Mouse (Mus musculus): ENCODE measurements around the gene Nfix. TPM values are rescaled to one million over a fixed set of nuclear protein-coding genes. Genes with fewer than 3 reads are reported as not detected.

Gene Nfix
- polyA plus RNA-seq, 1 experiment = 98.5 TPM

- no peak for DNase-seq
- Histone ChIP-seq H3K4me3 (replicated peaks; ENCODE audit: insufficient read depth, low read depth, low read length) (no peak overlapping the region), H3K4me1 (ENCODE audit: control insufficient read depth, insufficient read depth, low read length) (peaks cover 13% of the 10 kb centered on the region), H3K27me3 (ENCODE audit: control insufficient read depth, insufficient read depth, low read length) (no peaks in the 10 kb centered on the region), H3K27ac (ENCODE audit: insufficient read depth, low read length) (no peak overlapping the region)
- 93% methylated on average over 5 of the region's 5 CpGs for WGBS
- TF ChIP-seq POLR2A (IDR thresholded peaks at IDR 0.05; ENCODE audit: borderline replicate concordance, insufficient read depth, low read length) = no peak
- no peak for TF ChIP-seq CTCF (IDR thresholded peaks at IDR 0.05; ENCODE audit: borderline replicate concordance, insufficient read depth, low read depth, low read length)
These were observed 101.9 kb downstream of the Nfix start for GRCm38 (mm10) chr8:84698288-84698687.

GRCm38 (mm10) chr8:84697166-84698130, 102.7 kb downstream of the Nfix start:
- 70% methylated on average over 14 of the region's 14 CpGs for WGBS
- Histone ChIP-seq H3K27me3 (ENCODE audit: control insufficient read depth, insufficient read depth, low read length) (no peaks in the 10 kb centered on the region), H3K27ac (ENCODE audit: insufficient read depth, low read length) (no peak overlapping the region), H3K4me3 (replicated peaks; ENCODE audit: insufficient read depth, low read depth, low read length) (no peak overlapping the region), H3K4me1 (ENCODE audit: control insufficient read depth, insufficient read depth, low read length) (peaks cover 13% of the 10 kb centered on the region)
- peak in 1 of 2 experiments; percentile 58 for DNase-seq
- TF ChIP-seq POLR2A (IDR thresholded peaks at IDR 0.05; ENCODE audit: borderline replicate concordance, insufficient read depth, low read length) (no peak), CTCF (IDR thresholded peaks at IDR 0.05; ENCODE audit: borderline replicate concordance, insufficient read depth, low read depth, low read length) (peak; percentile 53; the same call in 1 of the 2 replicates)

DNA sequence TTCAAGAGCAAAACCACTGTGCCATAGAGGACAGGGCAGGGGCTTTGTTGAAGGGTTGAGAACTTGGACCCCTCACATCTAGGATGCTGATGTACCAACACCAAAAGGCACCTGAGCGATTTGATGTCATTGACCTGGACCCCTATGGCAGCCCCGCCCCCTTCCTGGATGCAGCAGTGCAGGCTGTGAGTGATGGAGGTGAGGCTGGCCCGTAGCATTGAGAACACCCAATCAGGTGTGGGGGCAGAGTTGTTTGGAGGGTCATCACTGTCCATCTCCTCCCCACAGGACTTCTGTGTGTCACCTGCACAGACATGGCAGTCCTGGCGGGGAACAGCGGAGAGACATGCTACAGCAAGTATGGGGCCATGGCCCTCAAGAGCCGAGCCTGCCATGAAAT, 105.0 kb downstream of the Nfix start:
- DNase-seq = no peak
- 90% methylated on average over 6 of the region's 6 CpGs for WGBS
- no peak overlapping the region for H3K27ac ChIP-seq (ENCODE audit: insufficient read depth, low read length)
- no peak overlapping the region for H3K4me3 ChIP-seq (replicated peaks; ENCODE audit: insufficient read depth, low read depth, low read length)
- peaks cover 12% of the 10 kb centered on the region for H3K4me1 ChIP-seq (ENCODE audit: control insufficient read depth, insufficient read depth, low read length)
- H3K27me3 ChIP-seq (ENCODE audit: control insufficient read depth, insufficient read depth, low read length) = no peaks in the 10 kb centered on the region
- TF ChIP-seq CTCF (IDR thresholded peaks at IDR 0.05; ENCODE audit: borderline replicate concordance, insufficient read depth, low read depth, low read length) (no peak), POLR2A (IDR thresholded peaks at IDR 0.05; ENCODE audit: borderline replicate concordance, insufficient read depth, low read length) (no peak)

- H3K27ac ChIP-seq (ENCODE audit: insufficient read depth, low read length) = no peak overlapping the region
- H3K4me1 ChIP-seq (ENCODE audit: control insufficient read depth, insufficient read depth, low read length) = no peaks in the 10 kb centered on the region
- no peaks in the 10 kb centered on the region for H3K27me3 ChIP-seq (ENCODE audit: control insufficient read depth, insufficient read depth, low read length)
- WGBS = 86% methylated on average over 4 of the region's 4 CpGs
- TF ChIP-seq CTCF (IDR thresholded peaks at IDR 0.05; ENCODE audit: borderline replicate concordance, insufficient read depth, low read depth, low read length) (no peak), POLR2A (IDR thresholded peaks at IDR 0.05; ENCODE audit: borderline replicate concordance, insufficient read depth, low read length) (no peak)
- no peak for DNase-seq
- H3K4me3 ChIP-seq (replicated peaks; ENCODE audit: insufficient read depth, low read depth, low read length) = no peak overlapping the region
These were observed 106.8 kb downstream of the Nfix start for GRCm38 (mm10) chr8:84693332-84693731.

DNA sequence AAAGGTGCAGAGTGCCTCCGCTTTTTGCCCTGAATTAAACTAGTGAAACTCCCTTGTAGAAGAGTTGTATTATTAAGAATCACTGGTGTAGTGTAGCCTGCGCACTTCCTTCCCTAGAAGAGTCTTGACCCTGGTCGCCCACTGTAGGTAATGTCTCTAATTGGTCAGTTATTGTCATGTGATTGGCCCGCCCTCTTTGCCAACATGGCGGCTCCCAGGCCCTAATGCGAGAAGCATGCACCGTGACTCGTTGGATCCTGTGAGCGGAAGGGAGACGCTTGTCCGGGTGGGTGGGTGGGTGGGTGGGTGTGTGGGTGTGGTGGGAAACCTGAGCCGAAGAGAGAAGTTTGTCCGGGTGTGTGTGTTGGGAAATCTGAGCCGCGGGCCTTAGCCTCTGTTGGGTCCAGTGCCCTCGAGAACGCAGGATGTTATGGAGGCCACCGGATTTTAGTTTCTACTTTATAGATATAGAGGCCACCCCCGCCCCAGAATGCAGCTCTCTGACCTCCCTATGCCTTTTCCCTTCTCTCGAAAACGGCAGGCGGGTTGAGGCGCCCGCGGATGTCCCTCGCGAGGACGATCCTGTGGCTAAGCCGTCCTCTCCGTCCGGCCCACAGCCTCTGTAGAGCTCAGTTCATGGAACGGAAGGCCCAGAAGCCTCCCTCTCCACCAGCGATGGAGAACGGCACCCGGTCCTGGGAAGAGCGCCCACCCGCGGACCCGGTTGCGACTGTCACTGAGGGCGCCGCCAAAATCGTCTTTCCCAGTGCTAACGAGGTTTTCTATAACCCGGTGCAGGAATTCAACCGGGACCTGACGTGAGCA, 110.8 kb downstream of the Nfix start:
- peak; percentile 90 to 94 for DNase-seq
- no peaks in the 10 kb centered on the region for H3K27me3 ChIP-seq (ENCODE audit: control insufficient read depth, insufficient read depth, low read length)
- TF ChIP-seq POLR2A (IDR thresholded peaks at IDR 0.05; ENCODE audit: borderline replicate concordance, insufficient read depth, low read length) = no peak
- TF ChIP-seq CTCF (IDR thresholded peaks at IDR 0.05; ENCODE audit: borderline replicate concordance, insufficient read depth, low read depth, low read length) = no peak
- peaks cover 15% of the 10 kb centered on the region for H3K4me1 ChIP-seq (ENCODE audit: control insufficient read depth, insufficient read depth, low read length)
- H3K4me3 ChIP-seq (replicated peaks; ENCODE audit: insufficient read depth, low read depth, low read length) = peak overlapping the region; percentile 75
- WGBS = under 1% methylated on average over 47 of the region's 47 CpGs
- H3K27ac ChIP-seq (ENCODE audit: insufficient read depth, low read length) = no peak overlapping the region

- TF ChIP-seq POLR2A (IDR thresholded peaks at IDR 0.05; ENCODE audit: borderline replicate concordance, insufficient read depth, low read length) (peak; percentile 48; the same call in 1 of the 2 replicates), CTCF (IDR thresholded peaks at IDR 0.05; ENCODE audit: borderline replicate concordance, insufficient read depth, low read depth, low read length) (no peak)
- WGBS = under 1% methylated on average over 37 of the region's 37 CpGs
- peaks cover 18% of the 10 kb centered on the region for H3K4me1 ChIP-seq (ENCODE audit: control insufficient read depth, insufficient read depth, low read length)
These were observed 112.4 kb downstream of the Nfix start, which contains the start of gene Nacc1 for GRCm38 (mm10) chr8:84687705-84688100. Gene Nacc1, minus strand, starts transcription at chr8:84687862.

DNA sequence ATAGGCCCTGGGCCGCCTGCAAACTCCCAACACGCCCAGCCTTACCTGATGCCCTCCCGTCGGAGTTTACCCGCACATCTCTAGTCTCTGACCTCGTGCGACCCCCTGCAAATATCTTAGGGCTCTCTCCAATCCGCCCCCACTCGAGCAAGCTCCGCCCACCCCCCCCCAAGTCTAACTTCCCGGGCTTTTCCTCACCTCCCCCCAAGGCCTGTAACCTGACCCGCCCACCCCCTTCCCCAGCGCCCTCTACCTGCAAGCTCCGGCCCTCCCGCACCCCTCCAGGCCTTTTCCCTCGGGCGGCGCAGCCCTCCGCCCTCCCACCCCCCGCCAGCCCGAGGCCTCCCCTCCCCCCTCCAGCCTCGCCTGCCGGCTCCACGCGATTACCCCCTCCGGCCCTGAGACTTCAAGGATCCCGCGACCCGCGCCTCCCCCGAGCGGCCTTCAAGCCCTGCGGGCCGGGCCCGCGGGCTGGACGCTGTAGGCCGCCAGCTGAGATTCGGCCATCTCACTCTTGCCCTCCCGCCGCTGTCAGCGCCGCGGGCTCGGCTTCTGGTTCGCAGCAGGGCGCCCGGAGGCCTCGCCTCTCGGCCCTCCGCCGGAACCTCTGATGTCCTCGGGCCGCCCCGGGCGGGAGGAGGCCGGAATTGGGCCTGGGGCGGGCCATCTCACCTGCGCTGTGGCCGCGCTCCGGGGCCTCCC, 113.0 kb downstream of the Nfix start:
- peak overlapping the region; percentile 93 for H3K27ac ChIP-seq (ENCODE audit: insufficient read depth, low read length)
- H3K4me3 ChIP-seq (replicated peaks; ENCODE audit: insufficient read depth, low read depth, low read length) = peak overlapping the region; percentile 88
- peak in 1 of 2 experiments; percentile 29 for DNase-seq
- H3K27me3 ChIP-seq (ENCODE audit: control insufficient read depth, insufficient read depth, low read length) = no peaks in the 10 kb centered on the region
- WGBS = 2% methylated on average over 56 of the region's 62 CpGs
- TF ChIP-seq CTCF (IDR thresholded peaks at IDR 0.05; ENCODE audit: borderline replicate concordance, insufficient read depth, low read depth, low read length) = no peak
- TF ChIP-seq POLR2A (IDR thresholded peaks at IDR 0.05; ENCODE audit: borderline replicate concordance, insufficient read depth, low read length) = no peak
- peaks cover 18% of the 10 kb centered on the region for H3K4me1 ChIP-seq (ENCODE audit: control insufficient read depth, insufficient read depth, low read length)

More at GRCm38 (mm10) chr8:84687705-84688100, 112.4 kb downstream of the Nfix start, which contains the start of gene Nacc1:
- DNase-seq = peak; percentile 88 to 90
- Histone ChIP-seq H3K27ac (ENCODE audit: insufficient read depth, low read length) (peak within 1 kb of the TSS; percentile 93), H3K27me3 (ENCODE audit: control insufficient read depth, insufficient read depth, low read length) (no peaks in the 10 kb centered on the region), H3K4me3 (replicated peaks; ENCODE audit: insufficient read depth, low read depth, low read length) (peak within 1 kb of the TSS; percentile 88)

Measured in cerebellum, adult 2 months (tissue).